Mouse (Mus musculus) central nervous system, embryonic 11.5 days (tissue): ENCODE results near the gene Tmem110. TPM values are rescaled to one million over a fixed set of nuclear protein-coding genes. Genes with fewer than 3 reads are reported as not detected.

Experiments
- polyA plus RNA-seq: library from polyadenylated mRNA; depleted of rRNA; stranded (reverse); fragments of >200 nt; gene quantifications from 2 replicates; pipeline ENCODE4 v1.2.3, GENCODE M21; 2012; rRNA removed

Gene Tmem110
- 25.2 and 29.3 TPM in 2 replicates for polyA plus RNA-seq

DNA sequence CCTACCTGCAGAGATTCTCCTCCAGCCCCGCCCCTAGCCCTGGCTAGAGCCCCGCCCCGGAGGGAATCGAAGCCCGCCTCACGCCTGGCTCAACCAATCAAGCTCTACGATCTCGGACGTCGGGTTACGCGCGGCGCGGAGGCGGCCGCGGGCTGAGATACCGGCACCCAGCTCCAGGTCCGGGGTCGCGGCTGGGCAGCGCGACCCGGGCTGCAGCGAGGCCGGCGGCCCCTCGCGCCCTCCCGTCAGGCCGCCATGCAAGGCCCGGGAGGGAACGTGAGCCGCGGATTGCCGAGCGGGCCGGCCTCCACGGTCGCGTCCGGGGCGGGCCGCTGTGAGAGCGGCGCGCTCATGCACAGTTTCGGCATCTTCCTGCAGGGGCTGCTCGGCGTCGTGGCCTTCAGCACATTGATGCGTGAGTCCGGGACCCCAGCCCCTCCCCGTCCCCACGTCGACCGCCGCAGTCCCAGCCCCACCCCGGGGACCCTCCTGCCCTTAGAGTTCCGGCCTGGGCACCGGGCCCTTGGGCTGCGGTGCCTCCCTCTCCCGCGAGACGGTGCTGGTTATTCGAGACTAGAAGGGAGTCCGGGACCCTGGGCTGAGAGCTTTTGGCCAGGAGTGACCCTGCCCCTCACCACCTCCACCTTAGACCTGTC, at the start of gene Tmem110:
Gene Tmem110, plus strand, starts transcription at position 115 of the 656 bp plus-strand sequence.

DNA sequence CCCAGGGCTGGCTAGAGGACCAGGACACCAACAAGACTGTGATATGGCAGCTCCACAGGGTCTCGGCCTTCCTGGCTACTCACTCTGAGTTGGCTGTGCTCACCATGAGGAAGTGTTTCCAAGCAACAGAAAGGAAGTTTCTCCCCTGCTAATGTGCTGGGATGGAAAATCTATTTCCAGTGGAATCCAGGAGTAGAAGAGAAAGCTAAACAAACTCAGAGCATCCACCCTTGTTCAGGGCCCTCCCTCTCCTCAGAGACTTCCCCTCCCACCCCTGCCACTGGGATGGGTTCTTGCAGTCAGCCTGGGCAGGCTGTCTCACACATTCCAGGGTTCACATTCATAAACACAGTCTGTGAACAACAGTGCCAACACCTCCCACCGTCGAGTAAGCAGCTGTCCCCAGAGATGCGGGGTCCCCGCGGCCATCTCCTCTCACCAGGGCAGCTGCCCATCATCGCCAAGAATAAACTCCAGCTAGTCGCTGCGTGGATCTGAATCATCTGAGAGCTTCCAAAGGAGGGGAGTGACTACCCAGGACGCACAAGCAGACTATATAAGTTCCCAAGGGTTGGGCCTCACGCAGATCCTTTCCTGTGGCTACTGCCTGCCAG, 53.7 kb downstream of the Tmem110 start, which contains the start of gene Mustn1:
Gene Mustn1, plus strand, starts transcription at position 243 of the 614 bp plus-strand sequence.

DNA sequence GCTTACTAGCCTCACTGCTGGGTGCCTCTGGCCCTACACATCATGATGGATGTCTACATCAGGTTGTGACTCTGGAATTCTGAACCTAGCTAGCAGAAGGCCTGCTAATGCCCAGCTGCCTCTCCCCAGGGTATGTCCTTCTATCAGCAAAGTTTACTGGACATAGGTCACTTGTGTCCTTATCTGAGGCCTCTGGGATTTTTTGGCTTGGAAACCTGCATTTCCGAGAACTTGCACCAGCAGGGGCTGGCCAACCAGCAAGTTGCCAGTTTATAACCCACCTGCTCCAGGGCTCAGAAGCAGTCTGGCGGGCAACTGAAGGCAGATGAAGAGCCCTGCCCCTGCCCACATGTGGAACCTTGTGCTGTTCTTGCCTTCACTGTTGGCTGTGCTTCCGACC, 60.8 kb downstream of the Tmem110 start, which contains the start of gene Itih4:
Gene Itih4, plus strand, starts transcription at position 273 of the 400 bp plus-strand sequence.

GRCm38 (mm10) chr14:30923375-30924105, 98.2 kb downstream of the Tmem110 start, which contains the start of gene Itih3:
TSS of gene Itih3 (minus strand) at chr14:30923760.

Other genes with a start within 250 kb of the Tmem110 start
- gene Prkcd, start 199.4 kb upstream of the Tmem110 start, polyA plus RNA-seq, result 36.7 and 57.1 TPM in 2 replicates
- gene Rft1, start 171.2 kb upstream of the Tmem110 start, polyA plus RNA-seq, result 10.4 and 15.9 TPM in 2 replicates
- 10.2 and 11.7 TPM in 2 replicates for gene Sfmbt1, start 110.7 kb upstream of the Tmem110 start, polyA plus RNA-seq
- gene Mustn1, start 53.6 kb downstream of the Tmem110 start, polyA plus RNA-seq, result 0.44 and 2.8 TPM in 2 replicates
- gene Itih4, start 60.9 kb downstream of the Tmem110 start, polyA plus RNA-seq, result 0.23 and 0.27 TPM in 2 replicates
- 1.9 and 3.6 TPM in 2 replicates for gene Itih3, start 98.2 kb downstream of the Tmem110 start, polyA plus RNA-seq
- 0.62 and 1.5 TPM in 2 replicates for gene Itih1, start 117.7 kb downstream of the Tmem110 start, polyA plus RNA-seq
- gene Nek4, start 125.8 kb downstream of the Tmem110 start, polyA plus RNA-seq, result 14.9 and 15.4 TPM in 2 replicates
- gene Glt8d1, start 175.8 kb downstream of the Tmem110 start, polyA plus RNA-seq, result 58.9 and 97.6 TPM in 2 replicates
- gene Spcs1, start 176.1 kb downstream of the Tmem110 start, polyA plus RNA-seq, result 128 and 218 TPM in 2 replicates
- 44.9 and 53.0 TPM in 2 replicates for gene Pbrm1, start 193.5 kb downstream of the Tmem110 start, polyA plus RNA-seq
- gene Gnl3, start 193.6 kb downstream of the Tmem110 start, polyA plus RNA-seq, result 134 and 186 TPM in 2 replicates